Mouse (Mus musculus): ENCODE measurements around the gene 1700008O03Rik. TPM values are rescaled to one million over a fixed set of nuclear protein-coding genes. Genes with fewer than 3 reads are reported as not detected.

1700008O03Rik gene
- polyA plus RNA-seq, 1 experiment from 2014 or later: 0.93 TPM

DNA sequence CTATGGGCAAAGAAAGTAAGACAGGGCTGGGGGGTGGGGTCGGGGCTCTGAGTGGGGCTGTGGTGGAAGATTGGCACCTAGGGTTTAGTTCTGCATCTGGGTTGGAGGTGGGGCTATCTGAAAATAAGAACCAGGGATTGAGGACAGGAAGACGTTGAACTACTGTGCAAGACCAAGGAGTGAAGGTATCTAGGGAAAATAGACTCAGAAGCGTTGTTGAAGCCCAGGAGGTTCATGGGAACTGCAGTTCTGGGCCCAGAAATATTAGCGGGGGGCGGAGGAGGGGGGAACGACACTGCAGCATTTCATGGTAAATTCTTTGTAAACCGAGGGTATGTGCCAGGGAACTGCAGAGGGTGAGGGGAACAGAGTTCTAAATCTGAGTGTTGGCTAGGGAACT lies 12.2 kb downstream of the 1700008O03Rik start:
- DNase-seq (ENCODE audit: low spot score) (no peak), ATAC-seq (replicated peaks; ENCODE audit: low FRiP score) (no peak; the same call in 1 of the 2 replicates)
- H3K4me2 ChIP-seq: peak overlapping the region; percentile 79
- no peaks in the 10 kb centered on the region for H3K9me3 ChIP-seq (ENCODE audit: control insufficient read depth, low read length)
- H3K4me3 ChIP-seq (ENCODE audit: low read depth, low read length): peak overlapping the region; percentile 61
- no peak overlapping the region for H3K27ac ChIP-seq (ENCODE audit: low read depth, low read length)
- H3K9ac ChIP-seq (ENCODE audit: low read depth, low read length): peak overlapping the region; percentile 47; the same call in 1 of the 2 replicates
- 10% methylated on average over 7 of the region's 7 CpGs for WGBS
- no peaks in the 10 kb centered on the region for H3K27me3 ChIP-seq (replicated peaks; ENCODE audit: control insufficient read depth, insufficient read depth, low read length)
- peaks cover 8% of the 10 kb centered on the region; the same call in 1 of the 2 replicates for H3K4me1 ChIP-seq (replicated peaks; ENCODE audit: control insufficient read depth, insufficient read depth, low read length)
- H3K36me3 ChIP-seq (ENCODE audit: control insufficient read depth, insufficient read depth, low read length): no peaks in the 10 kb centered on the region

GRCm38 (mm10) chr7:44372678-44373077 lies 12.9 kb downstream of the 1700008O03Rik start:
- H3K4me1 ChIP-seq (replicated peaks; ENCODE audit: control insufficient read depth, insufficient read depth, low read length): peaks cover 8% of the 10 kb centered on the region; the same call in 1 of the 2 replicates
- H3K9ac ChIP-seq (ENCODE audit: low read depth, low read length): no peak overlapping the region
- ATAC-seq (replicated peaks; ENCODE audit: low FRiP score) (no peak), DNase-seq (ENCODE audit: low spot score) (no peak)
- H3K27me3 ChIP-seq (replicated peaks; ENCODE audit: control insufficient read depth, insufficient read depth, low read length): no peaks in the 10 kb centered on the region
- H3K27ac ChIP-seq (ENCODE audit: low read depth, low read length): no peak overlapping the region
- H3K4me3 ChIP-seq (ENCODE audit: low read depth, low read length): no peak overlapping the region
- WGBS: 83% methylated on average over 8 of the region's 8 CpGs
- no peak overlapping the region; the same call in 1 of the 2 replicates for H3K4me2 ChIP-seq
- no peaks in the 10 kb centered on the region for H3K36me3 ChIP-seq (ENCODE audit: control insufficient read depth, insufficient read depth, low read length)
- H3K9me3 ChIP-seq (ENCODE audit: control insufficient read depth, low read length): no peaks in the 10 kb centered on the region

GRCm38 (mm10) chr7:44360792-44361301 lies 24.8 kb downstream of the 1700008O03Rik start:
- H3K9ac ChIP-seq (ENCODE audit: low read depth, low read length): no peak overlapping the region
- H3K4me3 ChIP-seq (ENCODE audit: low read depth, low read length): peak overlapping the region; percentile 56
- no peaks in the 10 kb centered on the region for H3K9me3 ChIP-seq (ENCODE audit: control insufficient read depth, low read length)
- no peak for DNase-seq (ENCODE audit: low spot score)
- WGBS: 16% methylated on average over 21 of the region's 21 CpGs
- H3K27ac ChIP-seq (ENCODE audit: low read depth, low read length): no peak overlapping the region
- H3K27me3 ChIP-seq (replicated peaks; ENCODE audit: control insufficient read depth, insufficient read depth, low read length): peaks cover 60% of the 10 kb centered on the region
- peaks cover 15% of the 10 kb centered on the region for H3K4me1 ChIP-seq (replicated peaks; ENCODE audit: control insufficient read depth, insufficient read depth, low read length)
- H3K4me2 ChIP-seq: peak overlapping the region; percentile 97
- no peaks in the 10 kb centered on the region for H3K36me3 ChIP-seq (ENCODE audit: control insufficient read depth, insufficient read depth, low read length)
- no peak for ATAC-seq (replicated peaks; ENCODE audit: low FRiP score)

DNA sequence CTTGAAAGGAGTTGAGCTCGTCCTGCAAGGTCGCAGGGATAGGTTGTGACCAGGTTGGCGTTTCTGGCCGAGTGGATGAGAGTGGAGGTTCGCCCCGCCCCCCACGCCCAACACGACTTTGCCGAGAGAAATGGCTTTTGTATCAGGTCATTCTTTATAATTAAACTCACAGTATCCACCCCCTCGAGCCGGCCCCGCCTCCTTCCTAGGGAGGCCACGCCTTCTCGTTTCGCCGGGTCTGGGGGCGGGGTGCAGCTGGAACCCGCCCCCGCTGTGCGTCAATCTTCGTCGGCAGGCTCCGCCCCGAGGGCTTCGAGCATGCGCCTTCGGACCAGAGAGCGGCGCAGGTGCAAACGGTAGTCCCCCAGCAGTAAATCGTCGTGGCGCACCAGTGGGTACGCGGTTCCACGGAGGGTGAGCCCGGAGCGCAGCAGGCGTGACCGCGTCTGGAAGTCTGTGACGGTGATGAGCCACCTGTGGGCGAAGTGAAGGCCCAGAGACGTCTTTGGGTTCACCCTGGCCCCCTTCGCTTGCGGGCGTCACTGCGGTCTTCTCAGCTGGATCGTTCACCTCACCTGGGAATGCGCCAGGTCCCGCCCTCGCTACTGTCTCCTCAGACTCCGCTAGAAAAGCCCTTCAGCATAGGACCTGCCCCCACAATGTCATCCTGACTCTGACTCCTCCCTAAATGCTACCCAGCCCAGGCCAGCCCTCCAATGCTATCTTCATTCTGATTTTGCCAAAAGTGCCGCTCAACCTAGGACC lies 25.5 kb downstream of the 1700008O03Rik start:
- WGBS: under 1% methylated on average over 54 of the region's 54 CpGs
- Histone ChIP-seq H3K4me3 (ENCODE audit: low read depth, low read length) (peak overlapping the region; percentile 56), H3K9ac (ENCODE audit: low read depth, low read length) (peak overlapping the region; percentile 66), H3K9me3 (ENCODE audit: control insufficient read depth, low read length) (no peaks in the 10 kb centered on the region), H3K4me1 (replicated peaks; ENCODE audit: control insufficient read depth, insufficient read depth, low read length) (peaks cover 15% of the 10 kb centered on the region), H3K4me2 (peak overlapping the region; percentile 97), H3K36me3 (ENCODE audit: control insufficient read depth, insufficient read depth, low read length) (no peaks in the 10 kb centered on the region), H3K27ac (ENCODE audit: low read depth, low read length) (no peak overlapping the region), H3K27me3 (replicated peaks; ENCODE audit: control insufficient read depth, insufficient read depth, low read length) (peaks cover 68% of the 10 kb centered on the region)
- DNase-seq (ENCODE audit: low spot score): peak; percentile 94
- ATAC-seq (replicated peaks; ENCODE audit: low FRiP score): peak; percentile 80

DNA sequence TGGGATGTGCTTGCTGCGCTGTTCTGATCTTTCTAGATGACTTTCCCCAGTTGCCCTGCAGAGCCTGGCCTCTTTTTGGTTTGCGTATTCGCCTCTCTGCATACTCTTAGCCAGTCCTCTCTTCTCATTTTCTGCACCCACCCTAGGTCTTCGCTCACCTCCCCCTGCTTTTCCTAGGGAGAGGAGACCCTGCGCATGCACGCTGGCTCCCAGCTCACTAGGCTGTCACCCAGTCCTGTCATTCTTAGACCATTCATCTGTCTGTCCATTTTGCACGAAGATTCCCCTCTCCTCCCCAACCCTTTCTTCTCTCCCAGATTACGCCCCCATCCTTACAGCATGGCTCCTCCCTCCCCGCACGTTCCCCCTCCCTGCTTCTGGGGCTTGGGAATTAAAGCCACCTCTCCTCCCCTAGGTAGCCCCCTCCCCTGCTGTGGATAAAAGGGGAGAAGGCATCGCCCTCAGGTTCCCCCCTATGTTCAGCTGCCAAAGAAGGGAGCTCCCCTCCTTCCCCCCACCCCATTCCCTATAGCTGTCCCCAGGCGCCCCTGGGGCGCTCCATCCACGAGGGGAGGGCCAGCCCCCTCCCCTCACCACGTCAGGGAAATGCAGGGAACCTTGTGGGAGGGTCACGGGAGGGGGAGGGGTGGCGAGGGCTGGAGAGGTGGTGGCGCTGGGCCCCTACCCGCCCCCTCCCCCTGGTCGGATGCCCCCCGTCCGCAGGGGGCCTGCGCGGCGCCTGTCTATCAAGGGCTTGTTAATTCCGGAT lies 26.6 kb downstream of the 1700008O03Rik start:
- Histone ChIP-seq H3K27me3 (replicated peaks; ENCODE audit: control insufficient read depth, insufficient read depth, low read length) (peaks cover 78% of the 10 kb centered on the region), H3K4me2 (peak overlapping the region; percentile 97), H3K9me3 (ENCODE audit: control insufficient read depth, low read length) (no peaks in the 10 kb centered on the region), H3K27ac (ENCODE audit: low read depth, low read length) (no peak overlapping the region), H3K9ac (ENCODE audit: low read depth, low read length) (peak overlapping the region; percentile 25; the same call in 1 of the 2 replicates), H3K36me3 (ENCODE audit: control insufficient read depth, insufficient read depth, low read length) (no peaks in the 10 kb centered on the region), H3K4me1 (replicated peaks; ENCODE audit: control insufficient read depth, insufficient read depth, low read length) (peaks cover 15% of the 10 kb centered on the region), H3K4me3 (ENCODE audit: low read depth, low read length) (peak overlapping the region; percentile 56)
- DNase-seq (ENCODE audit: low spot score) (no peak), ATAC-seq (replicated peaks; ENCODE audit: low FRiP score) (no peak)
- WGBS: 6% methylated on average over 17 of the region's 26 CpGs

- no peak overlapping the region for H3K4me2 ChIP-seq
- H3K4me1 ChIP-seq (replicated peaks; ENCODE audit: control insufficient read depth, insufficient read depth, low read length): peaks cover 18% of the 10 kb centered on the region
- no peaks in the 10 kb centered on the region for H3K36me3 ChIP-seq (ENCODE audit: control insufficient read depth, insufficient read depth, low read length)
- no peak for DNase-seq (ENCODE audit: low spot score)
- no peak overlapping the region for H3K4me3 ChIP-seq (ENCODE audit: low read depth, low read length)
- peaks cover 88% of the 10 kb centered on the region for H3K27me3 ChIP-seq (replicated peaks; ENCODE audit: control insufficient read depth, insufficient read depth, low read length)
- no peak overlapping the region for H3K9ac ChIP-seq (ENCODE audit: low read depth, low read length)
- WGBS: 19% methylated on average over 5 of the region's 5 CpGs
- no peak for ATAC-seq (replicated peaks; ENCODE audit: low FRiP score)
- no peak overlapping the region for H3K27ac ChIP-seq (ENCODE audit: low read depth, low read length)
- no peaks in the 10 kb centered on the region for H3K9me3 ChIP-seq (ENCODE audit: control insufficient read depth, low read length)
Measured at GRCm38 (mm10) chr7:44358012-44358411, 27.6 kb downstream of the 1700008O03Rik start.

- H3K4me1 ChIP-seq (replicated peaks; ENCODE audit: control insufficient read depth, insufficient read depth, low read length): peaks cover 20% of the 10 kb centered on the region
Measured at GRCm38 (mm10) chr7:44357531-44357930, 28.1 kb downstream of the 1700008O03Rik start.

GRCm38 (mm10) chr7:44356590-44357481 lies 28.8 kb downstream of the 1700008O03Rik start:
- Histone ChIP-seq H3K9me3 (ENCODE audit: control insufficient read depth, low read length) (no peaks in the 10 kb centered on the region), H3K27ac (ENCODE audit: low read depth, low read length) (no peak overlapping the region)
- peak; percentile 40 for DNase-seq (ENCODE audit: low spot score)

More at GRCm38 (mm10) chr7:44357531-44357930, 28.1 kb downstream of the 1700008O03Rik start:
- no peak for ATAC-seq (replicated peaks; ENCODE audit: low FRiP score)
- Histone ChIP-seq H3K9me3 (ENCODE audit: control insufficient read depth, low read length) (no peaks in the 10 kb centered on the region), H3K27me3 (replicated peaks; ENCODE audit: control insufficient read depth, insufficient read depth, low read length) (peaks cover 90% of the 10 kb centered on the region), H3K9ac (ENCODE audit: low read depth, low read length) (no peak overlapping the region), H3K4me2 (peak overlapping the region; percentile 33), H3K27ac (ENCODE audit: low read depth, low read length) (no peak overlapping the region), H3K4me3 (ENCODE audit: low read depth, low read length) (peak overlapping the region; percentile 6; the same call in 1 of the 2 replicates), H3K36me3 (ENCODE audit: control insufficient read depth, insufficient read depth, low read length) (no peaks in the 10 kb centered on the region)
- no peak for DNase-seq (ENCODE audit: low spot score)
- 17% methylated on average over 10 of the region's 10 CpGs for WGBS

More at GRCm38 (mm10) chr7:44356590-44357481, 28.8 kb downstream of the 1700008O03Rik start:
- Histone ChIP-seq H3K9ac (ENCODE audit: low read depth, low read length) (0 out of 2 replicates have a peak overlapping the region, but pooled peaks have one; percentile 14), H3K27me3 (replicated peaks; ENCODE audit: control insufficient read depth, insufficient read depth, low read length) (peaks cover 90% of the 10 kb centered on the region), H3K36me3 (ENCODE audit: control insufficient read depth, insufficient read depth, low read length) (no peaks in the 10 kb centered on the region), H3K4me3 (ENCODE audit: low read depth, low read length) (peak overlapping the region; percentile 28), H3K4me1 (replicated peaks; ENCODE audit: control insufficient read depth, insufficient read depth, low read length) (peaks cover 20% of the 10 kb centered on the region), H3K4me2 (peak overlapping the region; percentile 33)
- 5% methylated on average over 35 of the region's 35 CpGs for WGBS
- no peak for ATAC-seq (replicated peaks; ENCODE audit: low FRiP score)

Measured in liver, embryonic 11.5 days (tissue).